Mouse (Mus musculus) layer of hippocampus, adult 9-11 months (tissue): ENCODE data around the gene Retreg2.

Source experiments
- DNase-seq: peaks from one replicate; pipeline ENCODE4 v3.0.0; 2022

Retreg2 gene

DNA sequence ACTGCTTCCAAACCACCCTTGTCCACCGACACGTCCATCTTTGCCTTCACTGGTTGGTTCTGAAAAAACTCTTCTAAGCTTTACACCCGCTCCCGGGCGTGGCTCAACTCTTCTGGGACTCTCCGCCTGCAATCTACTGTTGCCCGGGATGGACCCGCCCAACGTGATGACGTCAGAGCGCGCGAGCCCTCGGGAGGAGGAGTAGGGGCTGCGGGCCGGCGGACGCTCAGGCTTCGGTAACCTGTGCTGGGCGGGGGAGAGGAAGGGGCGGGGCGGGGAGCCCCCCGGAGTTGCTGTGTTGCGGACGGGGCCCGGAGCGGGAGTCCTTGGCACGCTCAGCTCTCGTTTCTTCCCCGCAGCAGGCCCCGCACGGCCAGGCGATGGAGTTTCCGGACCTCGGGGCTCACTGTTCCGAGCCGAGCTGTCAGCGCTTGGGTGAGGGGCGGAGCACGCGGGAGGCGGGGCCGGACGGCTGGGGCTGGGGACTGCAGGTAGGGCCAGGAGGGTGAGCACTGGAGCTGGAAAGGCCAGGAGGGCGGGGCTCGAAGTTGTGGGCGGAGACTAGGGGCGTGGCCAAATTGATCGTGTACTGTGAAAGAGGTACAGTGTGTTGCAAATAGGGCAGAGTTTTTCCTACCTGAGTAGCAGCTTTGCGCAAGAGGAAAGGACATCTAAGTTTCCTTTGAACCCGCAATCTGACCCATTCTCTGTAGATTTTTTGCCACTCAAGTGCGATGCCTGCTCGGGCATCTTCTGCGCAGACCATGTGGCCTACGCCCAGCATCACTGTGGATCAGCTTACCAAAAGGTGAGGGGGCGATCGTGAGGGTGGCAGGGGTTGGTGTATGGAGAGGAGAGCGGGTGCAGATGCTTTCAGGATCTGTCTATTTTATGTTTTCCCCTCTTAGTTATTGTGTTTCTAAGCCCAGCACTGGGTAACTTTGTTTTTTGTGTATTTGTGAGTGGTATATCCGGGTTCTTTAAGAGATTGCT is 26.2 kb downstream of the Retreg2 start, which contains the start of gene Zfand2b:
Gene Zfand2b (plus strand): TSS at position 175 of the 993 bp plus-strand sequence.
- DNase-seq: peak; percentile 96

DNA sequence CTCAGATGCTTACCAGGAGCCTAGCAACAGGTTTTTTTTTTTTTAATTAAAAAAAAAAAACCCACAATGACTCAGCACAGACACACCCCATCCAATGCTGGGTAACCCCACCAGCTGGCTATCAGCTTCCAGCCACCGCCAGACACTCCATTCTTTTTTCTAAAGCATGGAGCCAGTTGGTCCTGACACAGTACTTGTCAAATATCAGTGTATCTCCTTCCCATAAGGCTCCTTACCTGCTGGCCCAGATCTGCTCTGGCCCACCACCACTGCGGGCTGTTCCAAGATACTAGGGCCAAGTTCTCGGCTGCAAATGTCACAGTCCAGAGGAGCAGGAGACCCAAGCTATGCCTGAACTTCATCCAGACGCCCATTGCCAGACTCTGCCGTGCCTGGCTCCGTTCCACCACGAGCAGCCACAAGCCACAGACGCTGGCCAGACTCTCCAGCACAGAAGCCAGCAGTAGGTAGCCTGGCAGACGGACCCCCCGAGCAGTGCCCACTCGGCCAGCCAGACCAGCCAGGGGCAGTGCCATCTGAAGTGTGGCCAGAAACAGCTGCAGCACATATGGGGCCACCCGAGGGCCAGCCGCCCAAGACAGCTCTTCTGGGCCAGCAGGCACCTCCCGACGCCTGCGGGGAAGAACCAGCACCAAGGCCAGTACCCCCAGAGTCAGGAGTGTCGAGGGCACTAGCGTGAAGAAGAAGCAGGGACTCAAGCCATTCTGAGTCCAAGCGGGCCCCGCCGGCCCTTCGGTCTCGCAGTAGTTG is 36.9 kb downstream of the Retreg2 start:
- DNase-seq: peak; percentile 48

- peak; percentile 95 for DNase-seq
Observed at GRCm38 (mm10) chr1:75180105-75180590, 37.6 kb downstream of the Retreg2 start, which contains the start of gene Abcb6. TSS of gene Abcb6 (minus strand) at chr1:75180392.

- DNase-seq: no peak
Observed at GRCm38 (mm10) chr1:75180741-75181140, 38.2 kb downstream of the Retreg2 start.

DNA sequence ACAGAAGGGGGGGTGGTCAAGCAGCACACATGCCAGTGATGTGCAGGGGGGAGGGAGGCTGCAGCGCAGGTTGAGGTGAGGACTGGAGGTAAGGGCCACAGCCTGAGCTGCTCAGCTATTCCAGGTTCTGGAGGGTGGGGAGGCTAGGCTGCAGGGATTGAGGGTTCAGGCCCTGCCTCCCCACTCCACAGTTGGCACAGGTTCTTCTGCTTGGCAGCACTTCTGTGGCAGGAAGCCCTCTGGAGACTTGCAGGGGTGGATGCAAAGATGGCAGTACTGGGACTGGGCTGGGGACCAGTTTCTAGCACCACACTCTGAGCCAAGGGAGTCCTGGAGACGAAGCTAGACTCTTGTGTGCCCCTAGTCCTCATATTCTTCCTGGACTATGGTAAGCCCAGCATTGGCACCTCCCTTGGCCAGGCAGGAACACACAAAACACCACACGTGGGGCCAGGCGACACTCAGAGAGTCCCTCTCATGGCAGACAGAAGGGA is 38.8 kb downstream of the Retreg2 start:
- no peak for DNase-seq

DNA sequence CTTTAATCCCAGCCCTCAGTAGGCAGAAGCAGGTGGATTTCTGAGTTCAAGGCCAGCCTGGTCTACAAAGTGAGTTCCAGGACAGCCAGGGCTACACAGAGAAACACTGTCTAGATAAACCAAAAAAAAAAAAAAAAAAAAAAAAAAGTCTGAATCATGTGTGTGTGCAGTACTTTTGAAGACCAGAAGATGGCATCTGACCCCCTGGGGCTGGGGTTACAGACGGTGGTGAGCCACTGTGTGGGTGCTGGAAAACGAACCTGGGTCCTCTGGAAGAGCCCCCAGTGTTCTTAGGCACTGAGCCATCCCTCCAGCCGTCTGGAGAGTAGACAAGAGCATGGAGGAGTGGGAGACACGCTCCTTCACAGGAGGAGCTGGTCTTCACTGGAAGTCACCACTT is 39.6 kb downstream of the Retreg2 start:
- no peak for DNase-seq

DNA sequence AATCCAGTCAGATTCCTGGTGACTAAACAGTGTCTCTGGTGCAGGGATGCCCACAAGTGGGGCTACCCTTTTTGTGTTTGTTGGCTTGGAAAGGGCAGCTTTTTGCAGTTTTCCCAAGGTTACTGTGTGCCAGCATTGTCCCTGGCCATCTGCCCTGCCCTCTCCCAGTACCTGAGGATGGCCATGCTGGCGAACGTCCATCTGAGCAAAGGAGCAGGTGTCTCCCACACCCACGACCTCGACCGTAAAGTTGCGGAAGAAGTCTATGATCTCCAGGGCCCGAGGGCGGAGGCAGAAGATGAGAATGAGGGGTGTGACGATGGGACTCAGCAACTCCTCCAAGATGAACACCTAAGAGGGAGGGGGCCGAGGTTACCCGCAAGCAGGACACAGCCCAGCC is 42.9 kb downstream of the Retreg2 start:
- no peak for DNase-seq

DNA sequence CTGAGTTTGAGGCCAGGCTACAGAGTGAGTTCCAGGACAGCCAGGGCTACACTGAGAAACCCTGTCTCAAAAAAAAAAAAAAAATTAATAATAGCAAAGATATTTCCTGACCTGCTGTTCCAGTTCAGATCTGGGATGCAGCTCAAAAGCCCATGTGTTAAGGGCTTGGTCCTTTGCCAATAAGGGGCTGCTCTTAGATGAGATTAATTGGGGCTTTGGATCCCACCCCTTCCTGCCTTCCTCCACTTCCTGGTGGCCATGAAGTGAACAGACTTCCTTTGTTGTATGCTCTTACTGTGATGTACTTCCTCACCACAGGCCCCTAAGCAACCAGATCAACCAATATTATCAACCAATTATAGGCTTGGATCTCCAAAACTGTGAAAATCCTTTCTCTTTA is 44.5 kb downstream of the Retreg2 start:
- no peak for DNase-seq

DNA sequence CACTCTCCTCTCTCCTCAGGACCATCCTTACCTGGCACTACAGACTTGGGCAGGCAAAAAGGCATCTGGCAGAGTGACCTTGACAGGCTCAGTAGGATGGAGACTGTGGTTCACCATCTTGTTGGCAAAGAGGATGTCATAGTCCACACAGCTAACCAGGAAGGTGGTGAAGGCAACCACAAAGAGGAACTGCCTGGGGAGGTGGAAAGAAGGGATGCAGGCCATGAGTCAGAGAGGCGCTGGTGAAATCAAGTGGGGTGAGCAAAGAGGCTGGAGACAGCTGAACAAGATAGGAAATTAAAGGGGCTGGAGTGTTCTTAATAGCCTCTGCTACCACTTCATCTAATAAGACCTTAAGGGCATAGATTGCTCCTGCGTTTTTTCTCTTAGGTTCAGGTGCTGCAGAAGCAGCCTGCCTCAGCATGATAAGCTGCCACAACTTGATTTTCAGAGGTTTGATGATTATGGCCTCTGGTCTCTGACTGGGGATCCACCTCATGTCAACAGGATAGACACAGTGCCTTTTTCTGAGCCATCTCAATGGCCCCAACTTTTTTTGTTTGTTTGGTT is 45.4 kb downstream of the Retreg2 start:
- DNase-seq: no peak

- DNase-seq: no peak
Observed at GRCm38 (mm10) chr1:75190577-75190976, 48.0 kb downstream of the Retreg2 start.

DNA sequence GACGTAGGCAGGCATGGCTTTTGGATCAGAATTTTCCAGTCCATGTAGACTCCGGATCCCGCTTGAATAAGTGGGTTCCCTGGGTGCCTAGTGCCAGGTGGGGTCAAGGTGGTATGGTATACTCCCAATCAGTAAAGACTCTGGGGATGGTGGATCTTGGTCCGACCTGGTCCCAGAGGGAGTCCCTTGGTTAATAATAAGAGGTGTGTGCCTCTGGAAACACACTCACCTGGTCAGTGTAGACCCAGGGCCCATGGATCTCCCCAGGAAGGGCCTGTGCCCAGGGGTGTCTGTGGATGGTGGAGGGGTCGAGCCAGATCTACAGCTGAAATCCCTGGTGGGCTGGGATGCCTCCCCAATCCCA is 48.7 kb downstream of the Retreg2 start:
- no peak for DNase-seq

GRCm38 (mm10) chr1:75191622-75192402 is 49.2 kb downstream of the Retreg2 start, which contains the start of the genes Ankzf1 and Atg9a:
TSS of gene Ankzf1 (plus strand) at chr1:75192151.
TSS of gene Atg9a (minus strand) at chr1:75192196.
- DNase-seq: peak; percentile 99

- peak; percentile 60 for DNase-seq
Observed at GRCm38 (mm10) chr1:75192452-75192851, 49.9 kb downstream of the Retreg2 start.
